Mouse (Mus musculus) neural tube, embryonic 15.5 days (tissue): Measurements from ENCODE around the gene Dmp1. TPM values are rescaled to one million over a fixed set of nuclear protein-coding genes. Genes with fewer than 3 reads are reported as not detected.

Experiments
- ATAC-seq: fragments of 200-750 bp; cut with Nextera tagmentation; 2 replicates; pipeline ENCODE4 v1.8.0; 2017; ENCODE audit warnings: mild to moderate bottlenecking, moderate TSS enrichment, moderate library complexity; ENCODE audit not compliant: low FRiP score
- H3K27ac ChIP-seq: fragments of 300-500 bp; sonication (generic); replicated peaks from 2 replicates; pipeline ENCODE4 v1.5.1; 2015; ENCODE audit warnings: mild to moderate bottlenecking, inconsistent platforms
- H3K27me3 ChIP-seq: fragments of 300-500 bp; sonication (generic); replicated peaks from 2 replicates; pipeline ENCODE4 v1.6.1; 2015; ENCODE audit warnings: inconsistent platforms
- H3K36me3 ChIP-seq: fragments of 300-500 bp; sonication (generic); 2 replicates; pipeline ENCODE4 v1.6.1; 2015; ENCODE audit warnings: inconsistent platforms
- H3K4me1 ChIP-seq: fragments of 300-500 bp; sonication (generic); 2 replicates; pipeline ENCODE4 v1.6.1; 2015; ENCODE audit warnings: inconsistent platforms
- H3K4me2 ChIP-seq: fragments of 300-500 bp; sonication (generic); 2 replicates; pipeline ENCODE4 v1.6.1; 2015; ENCODE audit warnings: inconsistent platforms, mild to moderate bottlenecking, moderate library complexity
- H3K4me3 ChIP-seq: fragments of 300-500 bp; sonication (generic); replicated peaks from 2 replicates; pipeline ENCODE4 v1.5.1; 2015; ENCODE audit warnings: mild to moderate bottlenecking, inconsistent platforms
- H3K9ac ChIP-seq: fragments of 300-500 bp; sonication (generic); replicated peaks from 2 replicates; pipeline ENCODE4 v1.6.1; 2015; ENCODE audit warnings: mild to moderate bottlenecking, inconsistent platforms
- H3K9me3 ChIP-seq: fragments of 300-500 bp; sonication (generic); replicated peaks from 2 replicates; pipeline ENCODE4 v1.6.1; 2016; ENCODE audit warnings: inconsistent platforms
- WGBS: fragments of 180-500 bp; shearing (Covaris S2); methylation state at CpG from one replicate; pipeline ENCODE4 v1.1.7; 2015; ENCODE audit warnings: mixed read lengths; 5-methylcytosine and 5-hydroxymethylcytosine counted together
- polyA plus RNA-seq: library from polyadenylated mRNA; unstranded; fragments of >200 nt; fragmentation: Nextera tagmentation; extraction: Ambion mirVana; gene quantifications from 2 replicates; pipeline ENCODE4 v1.2.1, GENCODE M21; 2015

Dmp1 gene
- polyA plus RNA-seq = 0.59 and 0.91 TPM in 2 replicates

GRCm38 (mm10) chr5:104202351-104202750, at the start of gene Dmp1:
Dmp1 (plus strand) TSS chr5:104202613.
- ATAC-seq = no peak
- Histone ChIP-seq H3K9ac (no peak within 1 kb of the TSS), H3K36me3 (no peaks in the 10 kb centered on the region), H3K4me3 (no peak within 1 kb of the TSS), H3K27ac (no peak within 1 kb of the TSS), H3K9me3 (no peaks in the 10 kb centered on the region), H3K4me2 (no peak within 1 kb of the TSS), H3K27me3 (no peaks in the 10 kb centered on the region), H3K4me1 (no peaks in the 10 kb centered on the region)
- 78% methylated on average over 5 of the region's 5 CpGs for WGBS

- Histone ChIP-seq H3K36me3 (no peaks in the 10 kb centered on the region), H3K27me3 (no peaks in the 10 kb centered on the region), H3K4me3 (no peak overlapping the region), H3K4me2 (no peak overlapping the region), H3K27ac (0 out of 2 replicates have a peak overlapping the region, but pooled peaks have one; percentile 46), H3K9ac (no peak overlapping the region), H3K4me1 (no peaks in the 10 kb centered on the region), H3K9me3 (no peaks in the 10 kb centered on the region)
- no peak for ATAC-seq
- WGBS = 88% methylated on average over 7 of the region's 7 CpGs
These were observed 44.7 kb upstream of the Dmp1 start for GRCm38 (mm10) chr5:104157701-104158100.

- Histone ChIP-seq H3K9me3 (no peaks in the 10 kb centered on the region), H3K9ac (no peak overlapping the region), H3K27me3 (no peaks in the 10 kb centered on the region), H3K36me3 (no peaks in the 10 kb centered on the region), H3K4me2 (no peak overlapping the region), H3K4me1 (no peaks in the 10 kb centered on the region), H3K4me3 (no peak overlapping the region), H3K27ac (no peak overlapping the region)
- WGBS = 74% methylated on average over 7 of the region's 7 CpGs
- ATAC-seq = peak; percentile 79; the same call in 1 of the 2 replicates
These were observed 43.9 kb upstream of the Dmp1 start for GRCm38 (mm10) chr5:104158332-104159052.

GRCm38 (mm10) chr5:104160581-104160980, 41.8 kb upstream of the Dmp1 start:
- Histone ChIP-seq H3K9me3 (no peaks in the 10 kb centered on the region), H3K27me3 (no peaks in the 10 kb centered on the region), H3K9ac (no peak overlapping the region), H3K4me3 (no peak overlapping the region), H3K4me2 (no peak overlapping the region), H3K36me3 (no peaks in the 10 kb centered on the region), H3K27ac (no peak overlapping the region), H3K4me1 (no peaks in the 10 kb centered on the region)
- 88% methylated on average over 3 of the region's 3 CpGs for WGBS
- no peak for ATAC-seq

GRCm38 (mm10) chr5:104161390-104161789, 41.0 kb upstream of the Dmp1 start:
- ATAC-seq = no peak
- 84% methylated on average over 1 of the region's 1 CpGs for WGBS
- Histone ChIP-seq H3K36me3 (no peaks in the 10 kb centered on the region), H3K9ac (no peak overlapping the region), H3K27ac (no peak overlapping the region), H3K4me2 (no peak overlapping the region), H3K4me1 (no peaks in the 10 kb centered on the region), H3K4me3 (no peak overlapping the region), H3K9me3 (no peaks in the 10 kb centered on the region), H3K27me3 (no peaks in the 10 kb centered on the region)

GRCm38 (mm10) chr5:104163536-104163935, 38.9 kb upstream of the Dmp1 start:
- no peak overlapping the region for H3K4me3 ChIP-seq

GRCm38 (mm10) chr5:104170412-104170811, 32.0 kb upstream of the Dmp1 start, which contains the start of gene Dspp:
Dspp (plus strand) TSS chr5:104170712.
- H3K4me1 ChIP-seq = no peaks in the 10 kb centered on the region
- no peaks in the 10 kb centered on the region for H3K36me3 ChIP-seq
- no peak within 1 kb of the TSS for H3K4me2 ChIP-seq
- no peak within 1 kb of the TSS for H3K27ac ChIP-seq
- H3K4me3 ChIP-seq = no peak within 1 kb of the TSS
- ATAC-seq = no peak
- 89% methylated on average over 7 of the region's 7 CpGs for WGBS
- H3K9me3 ChIP-seq = no peaks in the 10 kb centered on the region
- H3K9ac ChIP-seq = no peak within 1 kb of the TSS
- H3K27me3 ChIP-seq = no peaks in the 10 kb centered on the region

More at GRCm38 (mm10) chr5:104163536-104163935, 38.9 kb upstream of the Dmp1 start:
- ATAC-seq = no peak
- no peaks in the 10 kb centered on the region for H3K27me3 ChIP-seq
- H3K9me3 ChIP-seq = no peaks in the 10 kb centered on the region
- no peak overlapping the region for H3K27ac ChIP-seq
- H3K36me3 ChIP-seq = no peaks in the 10 kb centered on the region
- 87% methylated on average over 4 of the region's 4 CpGs for WGBS
- H3K4me2 ChIP-seq = no peak overlapping the region
- H3K9ac ChIP-seq = no peak overlapping the region
- no peaks in the 10 kb centered on the region for H3K4me1 ChIP-seq

- H3K9me3 ChIP-seq = no peaks in the 10 kb centered on the region
- no peak overlapping the region for H3K9ac ChIP-seq
- no peaks in the 10 kb centered on the region for H3K36me3 ChIP-seq
- 72% methylated on average over 6 of the region's 6 CpGs for WGBS
- no peaks in the 10 kb centered on the region for H3K27me3 ChIP-seq
- H3K4me3 ChIP-seq = no peak overlapping the region
- no peaks in the 10 kb centered on the region for H3K4me1 ChIP-seq
- no peak overlapping the region for H3K27ac ChIP-seq
- no peak overlapping the region for H3K4me2 ChIP-seq
- no peak for ATAC-seq
These were observed 29.3 kb upstream of the Dmp1 start for GRCm38 (mm10) chr5:104173094-104173493.

- Histone ChIP-seq H3K9me3 (no peaks in the 10 kb centered on the region; the same call in 1 of the 2 replicates), H3K4me2 (no peak overlapping the region), H3K36me3 (no peaks in the 10 kb centered on the region), H3K4me1 (no peaks in the 10 kb centered on the region), H3K9ac (no peak overlapping the region), H3K27me3 (no peaks in the 10 kb centered on the region), H3K4me3 (no peak overlapping the region), H3K27ac (no peak overlapping the region)
- WGBS = 78% methylated on average over 1 of the region's 1 CpGs
- ATAC-seq = no peak
These were observed 18.7 kb upstream of the Dmp1 start for GRCm38 (mm10) chr5:104183743-104184142.

- WGBS = 91% methylated on average over 3 of the region's 3 CpGs
- Histone ChIP-seq H3K4me1 (no peaks in the 10 kb centered on the region), H3K27ac (no peak overlapping the region), H3K4me2 (no peak overlapping the region), H3K36me3 (no peaks in the 10 kb centered on the region), H3K9me3 (no peaks in the 10 kb centered on the region), H3K9ac (no peak overlapping the region), H3K4me3 (no peak overlapping the region), H3K27me3 (no peaks in the 10 kb centered on the region)
- no peak for ATAC-seq
These were observed 15.1 kb upstream of the Dmp1 start for GRCm38 (mm10) chr5:104187281-104187680.

GRCm38 (mm10) chr5:104195086-104195485, 7.3 kb upstream of the Dmp1 start:
- Histone ChIP-seq H3K36me3 (no peaks in the 10 kb centered on the region), H3K9me3 (no peaks in the 10 kb centered on the region), H3K27me3 (no peaks in the 10 kb centered on the region), H3K27ac (no peak overlapping the region), H3K4me1 (no peaks in the 10 kb centered on the region), H3K4me3 (no peak overlapping the region), H3K4me2 (no peak overlapping the region), H3K9ac (no peak overlapping the region)
- WGBS = 92% methylated on average over 1 of the region's 1 CpGs
- no peak for ATAC-seq

- no peak for ATAC-seq
- Histone ChIP-seq H3K4me2 (no peak overlapping the region), H3K27me3 (no peaks in the 10 kb centered on the region), H3K9me3 (no peaks in the 10 kb centered on the region), H3K4me1 (no peaks in the 10 kb centered on the region), H3K27ac (no peak overlapping the region), H3K4me3 (no peak overlapping the region), H3K36me3 (no peaks in the 10 kb centered on the region), H3K9ac (no peak overlapping the region)
- WGBS = 91% methylated on average over 12 of the region's 12 CpGs
These were observed 1.1 kb upstream of the Dmp1 start for GRCm38 (mm10) chr5:104201153-104201950.
